Mouse (Mus musculus) WW6 (cell line): ENCODE results near the gene Anapc11.

Experiments used
- DNase-seq: peaks from one replicate; pipeline ENCODE4 v3.0.0-alpha.2; 2013; ENCODE audit warnings: low read depth, low spot score

Anapc11 gene

GRCm38 (mm10) chr11:120654741-120655140 is 56.5 kb downstream of the Anapc11 start:
- no peak for DNase-seq

- no peak for DNase-seq
Observed at GRCm38 (mm10) chr11:120657301-120657700, 59.1 kb downstream of the Anapc11 start.
